Mouse (Mus musculus) heart, adult 2 months (tissue): ENCODE measurements around the gene Olfr221.

Experiments used
- CTCF ChIP-seq: fragments of 200-600 bp; IDR thresholded peaks from 2 replicates; pipeline ENCODE4 v1.8.1; 2022; ENCODE audit warnings: antibody characterized with exemption, mild to moderate bottlenecking, moderate library complexity
- EP300 ChIP-seq: fragments of 200-500 bp; IDR thresholded peaks from 2 replicates; pipeline ENCODE4 v1.6.1; 2011; ENCODE audit warnings: low read depth, low read length, control low read depth; ENCODE audit not compliant: insufficient read depth
- POLR2A ChIP-seq: fragments of 200-500 bp; IDR thresholded peaks from 2 replicates; pipeline ENCODE4 v1.6.1; 2011; ENCODE audit warnings: mild to moderate bottlenecking, low read depth, low read length, control low read depth; ENCODE audit not compliant: insufficient read depth

- no peak for TF ChIP-seq CTCF
- TF ChIP-seq POLR2A: no peak
- no peak for TF ChIP-seq EP300
Measured at GRCm38 (mm10) chr14:51995219-51995871, 46.9 kb downstream of the Olfr221 start.
